Mouse (Mus musculus) kidney, adult 2 months (tissue): Measurements from ENCODE around the gene Acly.

Source experiments
- CTCF ChIP-seq: fragments of 200-500 bp; conservative IDR thresholded peaks from 2 replicates; pipeline ENCODE4 v1.5.1; 2011; ENCODE audit warnings: low read depth, mild to moderate bottlenecking, control low read depth, low read length, moderate library complexity, mixed read lengths; ENCODE audit not compliant: insufficient read depth, insufficient read length
- POLR2A ChIP-seq: fragments of 200-500 bp; IDR thresholded peaks from one replicate; pipeline ENCODE4 v1.6.1; 2011; ENCODE audit warnings: low read depth, low read length, control low read depth

DNA sequence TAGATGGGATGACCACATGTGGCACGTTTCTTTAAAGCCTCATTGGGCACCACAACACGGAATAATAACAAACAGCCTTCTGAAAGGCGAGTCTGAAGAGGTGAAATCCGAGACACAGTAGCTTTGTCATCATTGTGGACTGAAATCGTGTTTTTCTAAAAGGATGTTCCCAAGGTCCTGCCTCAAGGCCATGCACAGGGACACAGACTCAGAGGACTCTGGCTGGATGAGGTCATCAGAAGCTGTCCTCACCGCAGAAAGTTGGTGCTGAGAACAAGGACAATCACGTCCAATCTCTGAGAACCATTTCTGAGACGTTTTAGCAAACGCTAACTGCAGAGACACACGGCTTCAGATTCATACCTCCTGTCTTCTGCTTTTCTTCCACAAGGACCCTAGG is 14.1 kb downstream of the Acly start:
- no peak for TF ChIP-seq CTCF
- no peak for TF ChIP-seq POLR2A
